Mouse (Mus musculus) limb, embryonic 13.5 days (tissue): Measurements from ENCODE around the gene Phactr3. TPM values are rescaled to one million over a fixed set of nuclear protein-coding genes. Genes with fewer than 3 reads are reported as not detected.

Source experiments
- ATAC-seq: fragments of 200-750 bp; cut with Nextera tagmentation; 2 replicates; pipeline ENCODE4 v1.8.0; 2017; ENCODE audit warnings: low read depth, moderate number of reproducible peaks, moderate TSS enrichment; ENCODE audit not compliant: low FRiP score
- H3K27ac ChIP-seq: fragments of 300-500 bp; sonication (generic); 2 replicates; pipeline ENCODE4 v1.5.1; 2015; ENCODE audit warnings: inconsistent platforms, mild to moderate bottlenecking, moderate library complexity
- H3K27me3 ChIP-seq: fragments of 300-500 bp; sonication (generic); 2 replicates; pipeline ENCODE4 v1.6.1; 2015; ENCODE audit warnings: mild to moderate bottlenecking, inconsistent platforms
- H3K36me3 ChIP-seq: fragments of 300-500 bp; sonication (generic); 2 replicates; pipeline ENCODE4 v1.6.1; 2015; ENCODE audit warnings: inconsistent platforms, mild to moderate bottlenecking, moderate library complexity
- H3K4me1 ChIP-seq: fragments of 300-500 bp; sonication (generic); 2 replicates; pipeline ENCODE4 v1.6.1; 2015; ENCODE audit warnings: inconsistent platforms
- H3K4me2 ChIP-seq: fragments of 300-500 bp; sonication (generic); replicated peaks from 2 replicates; pipeline ENCODE4 v1.6.1; 2015; ENCODE audit warnings: inconsistent platforms, mild to moderate bottlenecking, moderate library complexity
- H3K4me3 ChIP-seq: fragments of 300-500 bp; sonication (generic); 2 replicates; pipeline ENCODE4 v1.5.1; 2015; ENCODE audit warnings: moderate library complexity, mild to moderate bottlenecking, inconsistent platforms
- H3K9ac ChIP-seq: fragments of 300-500 bp; sonication (generic); 2 replicates; pipeline ENCODE4 v1.6.1; 2015; ENCODE audit warnings: mild to moderate bottlenecking, inconsistent platforms
- H3K9me3 ChIP-seq: fragments of 300-500 bp; sonication (generic); 2 replicates; pipeline ENCODE4 v1.6.1; 2016; ENCODE audit warnings: inconsistent platforms
- WGBS: fragments of 180-500 bp; shearing (Covaris S2); methylation state at CpG from one replicate; pipeline ENCODE4 v1.1.7; 2015; 5-methylcytosine and 5-hydroxymethylcytosine counted together
- polyA plus RNA-seq: library from polyadenylated mRNA; unstranded; fragments of >200 nt; fragmentation: Nextera tagmentation; extraction: Ambion mirVana; gene quantifications from 2 replicates; pipeline ENCODE4 v1.2.1, GENCODE M21; 2015

Phactr3 gene
- polyA plus RNA-seq, 1 experiment from 2014 or later = 1.2 TPM

GRCm38 (mm10) chr2:178208186-178208600 is 89.4 kb downstream of the Phactr3 start:
- H3K27ac ChIP-seq = no peak overlapping the region
- ATAC-seq = 0 out of 2 replicates have a peak, but pooled peaks have one; percentile 34

GRCm38 (mm10) chr2:178213826-178214225 is 95.1 kb downstream of the Phactr3 start:
- no peak for ATAC-seq
- H3K36me3 ChIP-seq = no peaks in the 10 kb centered on the region
- H3K9me3 ChIP-seq = no peaks in the 10 kb centered on the region; the same call in 1 of the 2 replicates
- H3K4me2 ChIP-seq = no peak overlapping the region
- WGBS = 81% methylated on average over 2 of the region's 2 CpGs
- H3K4me3 ChIP-seq = no peak overlapping the region
- H3K4me1 ChIP-seq = peaks cover 9% of the 10 kb centered on the region; the same call in 1 of the 2 replicates
- no peaks in the 10 kb centered on the region for H3K27me3 ChIP-seq
- no peak overlapping the region for H3K9ac ChIP-seq
- H3K27ac ChIP-seq = no peak overlapping the region

More at GRCm38 (mm10) chr2:178208186-178208600, 89.4 kb downstream of the Phactr3 start:
- no peaks in the 10 kb centered on the region for H3K27me3 ChIP-seq
- H3K9me3 ChIP-seq = no peaks in the 10 kb centered on the region; the same call in 1 of the 2 replicates
- peaks cover 9% of the 10 kb centered on the region; the same call in 1 of the 2 replicates for H3K4me1 ChIP-seq
- WGBS = 71% methylated on average over 5 of the region's 5 CpGs
- H3K9ac ChIP-seq = no peak overlapping the region
- H3K36me3 ChIP-seq = no peaks in the 10 kb centered on the region
- H3K4me3 ChIP-seq = no peak overlapping the region
- H3K4me2 ChIP-seq = no peak overlapping the region

- H3K27ac ChIP-seq = no peak overlapping the region
- H3K9ac ChIP-seq = no peak overlapping the region
- H3K9me3 ChIP-seq = no peaks in the 10 kb centered on the region
- H3K27me3 ChIP-seq = no peaks in the 10 kb centered on the region
- WGBS = 94% methylated on average over 1 of the region's 1 CpGs
- no peaks in the 10 kb centered on the region for H3K36me3 ChIP-seq
- H3K4me3 ChIP-seq = no peak overlapping the region
- peaks cover 9% of the 10 kb centered on the region; the same call in 1 of the 2 replicates for H3K4me1 ChIP-seq
- no peak for ATAC-seq
- H3K4me2 ChIP-seq = no peak overlapping the region
Observed at GRCm38 (mm10) chr2:178214531-178214930, 95.8 kb downstream of the Phactr3 start.

- no peak overlapping the region for H3K27ac ChIP-seq
- no peak for ATAC-seq
- no peaks in the 10 kb centered on the region for H3K4me1 ChIP-seq
- no peak overlapping the region for H3K9ac ChIP-seq
- H3K36me3 ChIP-seq = no peaks in the 10 kb centered on the region
- no peaks in the 10 kb centered on the region for H3K27me3 ChIP-seq
- H3K4me2 ChIP-seq = no peak overlapping the region
- H3K9me3 ChIP-seq = no peaks in the 10 kb centered on the region
- no peak overlapping the region for H3K4me3 ChIP-seq
- WGBS = 71% methylated on average over 4 of the region's 4 CpGs
Observed at GRCm38 (mm10) chr2:178218461-178218860, 99.7 kb downstream of the Phactr3 start.

- no peak overlapping the region for H3K4me2 ChIP-seq
Observed at GRCm38 (mm10) chr2:178219454-178220147, 100.8 kb downstream of the Phactr3 start.

GRCm38 (mm10) chr2:178220148-178220717 is 101.5 kb downstream of the Phactr3 start:
- no peak overlapping the region for H3K9ac ChIP-seq
- H3K27me3 ChIP-seq = no peaks in the 10 kb centered on the region
- H3K4me2 ChIP-seq = no peak overlapping the region
- no peak for ATAC-seq
- 79% methylated on average over 3 of the region's 3 CpGs for WGBS
- no peak overlapping the region for H3K4me3 ChIP-seq
- no peaks in the 10 kb centered on the region for H3K9me3 ChIP-seq
- H3K27ac ChIP-seq = no peak overlapping the region
- H3K4me1 ChIP-seq = no peaks in the 10 kb centered on the region
- H3K36me3 ChIP-seq = no peaks in the 10 kb centered on the region

More at GRCm38 (mm10) chr2:178219454-178220147, 100.8 kb downstream of the Phactr3 start:
- 80% methylated on average over 5 of the region's 5 CpGs for WGBS
- no peaks in the 10 kb centered on the region for H3K4me1 ChIP-seq
- no peak overlapping the region for H3K27ac ChIP-seq
- H3K27me3 ChIP-seq = no peaks in the 10 kb centered on the region
- H3K4me3 ChIP-seq = no peak overlapping the region
- H3K9me3 ChIP-seq = no peaks in the 10 kb centered on the region
- no peak overlapping the region for H3K9ac ChIP-seq
- ATAC-seq = no peak
- H3K36me3 ChIP-seq = no peaks in the 10 kb centered on the region

GRCm38 (mm10) chr2:178221003-178221402 is 102.2 kb downstream of the Phactr3 start:
- H3K4me3 ChIP-seq = no peak overlapping the region
- H3K27me3 ChIP-seq = no peaks in the 10 kb centered on the region
- no peak overlapping the region for H3K4me2 ChIP-seq
- no peak overlapping the region for H3K27ac ChIP-seq
- H3K4me1 ChIP-seq = no peaks in the 10 kb centered on the region
- H3K9ac ChIP-seq = no peak overlapping the region
- peak; percentile 48; the same call in 1 of the 2 replicates for ATAC-seq
- no peaks in the 10 kb centered on the region for H3K36me3 ChIP-seq
- H3K9me3 ChIP-seq = no peaks in the 10 kb centered on the region
- 96% methylated on average over 3 of the region's 3 CpGs for WGBS

GRCm38 (mm10) chr2:178229231-178229630 is 110.5 kb downstream of the Phactr3 start:
- no peak overlapping the region for H3K27ac ChIP-seq
- H3K4me1 ChIP-seq = no peaks in the 10 kb centered on the region
- no peaks in the 10 kb centered on the region for H3K36me3 ChIP-seq
- peaks cover 8% of the 10 kb centered on the region for H3K9me3 ChIP-seq
- no peak for ATAC-seq
- WGBS = 83% methylated on average over 8 of the region's 8 CpGs
- H3K4me2 ChIP-seq = no peak overlapping the region
- H3K4me3 ChIP-seq = no peak overlapping the region
- H3K27me3 ChIP-seq = no peaks in the 10 kb centered on the region
- no peak overlapping the region for H3K9ac ChIP-seq

- Histone ChIP-seq H3K9me3 (peaks cover 8% of the 10 kb centered on the region), H3K4me1 (no peaks in the 10 kb centered on the region), H3K27ac (no peak overlapping the region), H3K36me3 (no peaks in the 10 kb centered on the region), H3K9ac (no peak overlapping the region), H3K4me2 (no peak overlapping the region), H3K4me3 (no peak overlapping the region), H3K27me3 (no peaks in the 10 kb centered on the region)
- WGBS = 80% methylated on average over 5 of the region's 5 CpGs
- ATAC-seq = no peak
Observed at GRCm38 (mm10) chr2:178233487-178233886, 114.7 kb downstream of the Phactr3 start.

GRCm38 (mm10) chr2:178237056-178237455 is 118.3 kb downstream of the Phactr3 start:
- no peaks in the 10 kb centered on the region for H3K27me3 ChIP-seq
- peaks cover 11% of the 10 kb centered on the region for H3K4me1 ChIP-seq
- H3K4me3 ChIP-seq = no peak overlapping the region
- WGBS = 75% methylated on average over 3 of the region's 3 CpGs
- no peaks in the 10 kb centered on the region for H3K36me3 ChIP-seq
- no peak overlapping the region for H3K9ac ChIP-seq
- no peak overlapping the region for H3K27ac ChIP-seq
- no peaks in the 10 kb centered on the region for H3K9me3 ChIP-seq
- H3K4me2 ChIP-seq = no peak overlapping the region
- no peak for ATAC-seq

- ATAC-seq = no peak
- Histone ChIP-seq H3K27ac (no peak overlapping the region), H3K4me1 (peaks cover 11% of the 10 kb centered on the region), H3K4me2 (no peak overlapping the region), H3K36me3 (no peaks in the 10 kb centered on the region), H3K9ac (no peak overlapping the region), H3K4me3 (no peak overlapping the region), H3K9me3 (no peaks in the 10 kb centered on the region), H3K27me3 (no peaks in the 10 kb centered on the region)
- 78% methylated on average over 2 of the region's 2 CpGs for WGBS
Observed at GRCm38 (mm10) chr2:178238503-178238902, 119.7 kb downstream of the Phactr3 start.

GRCm38 (mm10) chr2:178240886-178241285 is 122.1 kb downstream of the Phactr3 start:
- Histone ChIP-seq H3K4me3 (no peak overlapping the region), H3K36me3 (no peaks in the 10 kb centered on the region), H3K9ac (no peak overlapping the region), H3K27me3 (no peaks in the 10 kb centered on the region), H3K4me1 (peaks cover 11% of the 10 kb centered on the region), H3K4me2 (no peak overlapping the region), H3K27ac (no peak overlapping the region), H3K9me3 (no peaks in the 10 kb centered on the region)
- ATAC-seq = no peak
- WGBS = 62% methylated on average over 8 of the region's 8 CpGs
